Mouse (Mus musculus) megakaryocyte, embryonic 14.5 days (primary cell): Measurements from ENCODE around the gene Cerk.

Experiments
- FLI1 ChIP-seq: IDR thresholded peaks from 2 replicates; pipeline ENCODE4 v1.6.1; 2012; ENCODE audit warnings: low read length, inconsistent platforms, mixed read lengths
- GATA1 ChIP-seq: IDR thresholded peaks from 3 replicates; pipeline ENCODE4 v1.6.1; 2012; ENCODE audit warnings: mixed read lengths, low read length, inconsistent platforms, borderline replicate concordance

DNA sequence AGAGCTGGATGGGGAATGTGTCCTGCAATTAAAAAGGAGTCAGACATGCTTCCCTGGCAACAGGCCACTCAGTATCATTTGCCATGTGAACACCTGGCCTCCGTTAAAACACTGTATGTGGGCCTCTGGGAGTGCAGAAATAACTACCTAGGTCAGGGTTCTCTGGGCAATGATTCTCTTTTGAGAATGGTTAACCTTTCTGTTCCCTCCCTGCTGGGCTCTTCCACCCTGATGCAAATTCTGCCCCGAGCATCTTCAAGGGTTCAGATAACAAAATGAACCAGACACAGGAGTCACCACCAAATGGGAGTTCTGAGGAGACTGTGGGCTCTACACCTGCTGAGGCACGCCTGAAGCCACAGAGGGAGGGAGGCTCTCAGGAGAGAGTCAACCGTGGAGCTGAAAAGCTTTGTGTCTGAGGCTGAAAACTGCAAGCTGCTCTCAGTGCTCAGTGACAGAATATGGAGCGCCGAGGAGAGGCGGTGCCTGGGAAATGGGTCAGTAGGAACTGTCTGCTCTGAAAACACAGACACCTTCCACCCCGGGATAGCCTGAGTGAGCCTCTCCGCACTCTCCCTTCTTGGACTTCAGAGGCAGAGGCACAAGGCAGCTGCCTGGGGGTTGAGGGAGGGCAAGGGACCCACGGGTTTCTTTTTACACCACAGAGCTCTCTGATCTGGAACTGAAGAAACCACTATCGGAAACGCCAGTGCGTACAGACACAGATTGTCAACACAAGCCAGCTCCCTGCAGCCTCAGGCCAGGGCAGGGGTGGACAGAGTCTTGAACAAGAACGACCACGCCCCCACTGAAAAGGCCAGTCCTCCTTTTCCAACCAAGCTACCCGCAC is 12.6 kb downstream of the Cerk start:
- TF ChIP-seq GATA1 (no peak), FLI1 (no peak)
